Mouse (Mus musculus): ENCODE data around the gene Ipo4.

Ipo4 gene

GRCm38 (mm10) chr14:55635523-55636007, at the start of gene Ipo4:
Gene Ipo4 (minus strand): TSS chr14:55635957.
- DNase-seq (ENCODE audit: low spot score) = peak; percentile 79

- no peak for DNase-seq (ENCODE audit: low spot score)
These were observed 46.3 kb upstream of the Ipo4 start for GRCm38 (mm10) chr14:55682118-55682493.

DNA sequence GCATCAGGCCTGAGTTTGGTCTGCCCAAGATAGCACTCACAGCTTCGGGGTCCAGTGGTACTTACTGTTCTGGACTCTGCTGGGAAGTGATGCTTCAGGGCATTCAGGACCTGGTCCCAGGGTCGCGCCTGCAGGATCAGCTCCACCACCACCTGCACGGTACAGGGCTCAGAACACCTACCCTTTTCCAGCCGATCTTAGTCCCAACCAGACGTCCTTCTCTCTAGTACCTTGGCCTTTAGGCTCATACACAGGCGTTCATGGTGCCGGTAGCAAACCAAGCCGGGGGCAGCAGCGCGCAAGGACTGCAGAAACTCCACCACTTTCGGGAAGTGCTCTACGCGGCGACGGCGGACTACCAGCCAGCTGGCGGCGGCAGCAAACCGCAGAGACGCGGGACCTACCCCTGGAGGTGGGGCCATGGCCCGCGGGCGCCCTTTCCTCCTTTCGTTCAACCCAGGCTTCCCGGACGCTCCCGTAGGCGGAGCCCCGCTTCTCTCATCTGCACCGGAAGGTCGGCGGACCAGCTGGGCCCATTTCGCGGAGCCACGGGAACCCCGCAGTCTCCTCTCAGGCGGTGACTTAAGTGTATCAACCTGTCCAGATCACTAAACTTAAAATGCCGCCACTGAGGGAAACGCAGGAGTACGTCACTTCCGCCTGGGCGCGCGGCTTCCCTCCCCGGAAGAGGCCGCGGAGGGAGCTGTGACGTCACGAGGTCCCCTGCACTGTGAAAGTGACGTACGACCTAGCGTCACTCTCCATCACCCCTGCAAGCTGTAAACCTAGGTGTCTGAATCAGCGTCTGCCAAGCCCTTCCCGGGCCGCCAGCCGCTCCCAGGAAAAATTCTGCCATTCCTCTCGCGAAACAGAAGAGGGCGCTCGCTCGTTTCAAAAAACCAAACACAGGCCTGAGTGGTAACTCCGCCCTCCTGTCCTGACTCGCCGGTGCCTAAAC, 45.7 kb upstream of the Ipo4 start, which contains the start of gene Tinf2:
TSS of gene Tinf2 (minus strand) at position 661 of the 958 bp plus-strand sequence.
- peak; percentile 90 for DNase-seq (ENCODE audit: low spot score)

GRCm38 (mm10) chr14:55677615-55678014, 41.9 kb upstream of the Ipo4 start:
- no peak for DNase-seq (ENCODE audit: low spot score)

DNA sequence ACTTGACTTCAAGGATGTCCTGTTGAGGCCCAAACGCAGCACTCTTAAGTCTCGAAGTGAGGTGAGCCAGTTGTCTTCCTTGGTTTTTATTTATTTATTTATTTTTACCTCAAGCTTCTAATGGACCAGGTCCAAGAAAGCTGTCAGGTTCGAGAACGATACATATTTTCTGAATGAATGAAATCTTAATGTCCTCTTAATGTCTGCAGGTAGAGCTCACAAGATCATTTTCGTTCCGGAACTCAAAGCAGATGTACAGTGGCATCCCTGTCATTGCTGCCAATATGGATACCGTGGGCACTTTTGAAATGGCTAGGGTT, 36.9 kb upstream of the Ipo4 start:
- no peak for DNase-seq (ENCODE audit: low spot score)

DNA sequence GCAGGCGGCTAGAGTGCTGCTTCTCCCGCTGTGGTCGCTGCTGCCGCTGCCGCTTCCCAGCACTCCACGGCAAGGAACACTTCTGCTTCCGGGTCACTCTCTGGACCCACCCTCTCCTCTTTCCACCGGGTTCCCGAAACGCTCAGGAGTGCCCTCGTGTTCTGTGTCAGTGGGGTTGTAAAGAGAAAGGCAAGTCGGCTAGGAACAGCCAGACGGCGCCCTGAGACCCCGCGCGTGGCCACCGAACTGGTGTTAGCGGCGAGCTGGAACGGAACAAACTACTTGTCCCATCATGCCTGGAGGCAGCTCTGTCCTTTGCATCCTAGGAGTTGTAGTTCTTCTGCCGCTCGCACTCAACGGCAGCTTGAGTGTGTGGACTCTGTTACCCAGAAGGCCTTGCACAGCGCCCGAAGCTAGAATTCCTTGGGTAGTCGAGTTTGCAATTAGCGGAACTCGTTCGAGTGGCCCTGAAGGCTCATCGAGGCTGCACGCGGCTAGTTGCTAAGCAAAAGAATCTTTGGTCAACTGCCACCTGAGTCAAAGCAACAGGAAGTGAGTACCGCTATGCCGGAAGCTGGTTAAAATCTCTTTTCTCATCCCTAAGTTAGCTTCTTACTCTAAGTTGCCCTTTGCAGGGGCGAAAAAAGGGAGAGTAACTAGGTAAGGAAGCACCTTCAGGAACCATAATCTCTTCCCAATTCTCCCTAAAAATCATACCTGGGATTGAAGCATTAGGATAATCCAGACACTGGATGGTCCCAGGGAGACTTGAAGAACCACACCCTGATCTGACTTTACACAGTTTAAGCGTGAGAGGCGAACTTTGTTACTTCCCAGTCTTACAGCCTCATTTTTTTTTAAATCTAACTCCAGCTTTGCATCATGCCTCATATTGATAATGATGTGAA, 36.3 kb upstream of the Ipo4 start, which contains the start of the genes Gmpr2 and Nedd8:
TSS of gene Gmpr2 (plus strand) at position 109 of the 908 bp plus-strand sequence.
TSS of gene Nedd8 (minus strand) at position 292 of the 908 bp plus-strand sequence.
- peak; percentile 92 for DNase-seq (ENCODE audit: low spot score)

DNA sequence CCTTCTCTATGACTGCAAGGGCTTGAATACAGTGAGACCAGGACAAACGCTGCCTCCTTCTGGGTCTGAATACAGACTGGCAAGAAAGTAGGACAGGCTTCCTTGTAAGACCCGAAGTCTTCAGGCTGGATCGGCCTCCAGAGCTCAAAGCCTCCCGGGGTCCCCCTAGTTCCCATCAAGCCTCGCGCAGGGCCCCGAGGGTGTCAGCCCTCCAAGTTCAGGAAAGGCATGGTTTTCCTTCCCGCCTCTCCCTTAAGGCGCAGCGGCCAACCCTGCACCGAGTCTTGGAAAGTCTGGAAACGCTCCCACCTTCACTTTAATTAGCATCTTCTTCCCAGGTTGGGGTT, 35.7 kb upstream of the Ipo4 start:
- DNase-seq (ENCODE audit: low spot score) = peak; percentile 10

DNA sequence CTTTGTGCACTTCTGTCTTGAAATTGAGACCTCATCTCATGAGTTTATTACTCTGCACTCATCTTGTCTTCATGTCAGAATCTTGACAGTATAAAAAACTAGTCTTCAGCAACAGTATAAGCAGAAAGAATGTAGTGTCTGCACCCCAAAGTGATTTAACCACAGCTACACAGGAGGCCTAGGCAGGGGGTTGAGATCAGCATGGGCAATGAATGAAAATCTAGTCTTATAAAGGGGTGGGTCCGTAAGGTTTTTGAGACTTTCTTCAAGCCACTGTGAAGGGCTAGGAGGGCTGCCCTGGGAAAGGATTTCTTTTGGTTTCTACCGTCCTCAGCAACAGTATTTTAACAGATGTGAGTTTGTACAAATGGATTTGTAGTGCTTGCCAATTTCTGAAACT, 24.9 kb upstream of the Ipo4 start:
- DNase-seq (ENCODE audit: low spot score) = no peak

DNA sequence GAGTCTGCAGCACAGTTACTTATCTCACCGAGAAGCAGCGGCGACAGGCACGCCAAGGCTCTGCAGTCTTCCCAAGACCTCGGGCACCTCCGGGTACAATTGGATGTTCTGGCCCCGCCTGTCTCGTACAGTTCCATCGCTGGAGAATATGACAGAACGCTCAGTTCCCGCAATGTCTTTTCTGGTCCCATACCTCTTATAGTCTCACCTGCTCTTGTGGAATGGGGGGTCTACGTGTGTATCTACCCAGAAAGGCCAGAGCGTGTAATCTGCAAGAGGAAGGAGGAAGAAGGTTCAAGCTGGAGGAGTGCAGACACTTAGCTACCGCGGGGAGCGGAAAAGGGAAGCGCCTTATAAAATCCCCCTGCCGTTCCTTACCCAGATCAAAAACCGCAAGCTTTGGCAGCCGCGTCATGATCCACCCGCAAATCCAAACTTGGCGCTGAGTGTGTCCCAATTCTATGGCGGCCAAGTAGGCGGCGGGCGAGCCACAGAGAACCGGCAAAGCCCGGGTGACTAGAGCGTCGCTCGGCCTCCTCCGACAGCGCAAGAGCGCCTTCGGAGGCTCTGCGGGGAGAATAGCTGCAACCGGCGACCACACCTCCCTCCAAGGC, 24.3 kb upstream of the Ipo4 start, which contains the start of gene Mdp1:
TSS of gene Mdp1 (minus strand) at position 549 of the 614 bp plus-strand sequence.
- DNase-seq (ENCODE audit: low spot score) = peak; percentile 66

- DNase-seq (ENCODE audit: low spot score) = peak; percentile 25
These were observed 22.3 kb upstream of the Ipo4 start for GRCm38 (mm10) chr14:55658011-55658410.

DNA sequence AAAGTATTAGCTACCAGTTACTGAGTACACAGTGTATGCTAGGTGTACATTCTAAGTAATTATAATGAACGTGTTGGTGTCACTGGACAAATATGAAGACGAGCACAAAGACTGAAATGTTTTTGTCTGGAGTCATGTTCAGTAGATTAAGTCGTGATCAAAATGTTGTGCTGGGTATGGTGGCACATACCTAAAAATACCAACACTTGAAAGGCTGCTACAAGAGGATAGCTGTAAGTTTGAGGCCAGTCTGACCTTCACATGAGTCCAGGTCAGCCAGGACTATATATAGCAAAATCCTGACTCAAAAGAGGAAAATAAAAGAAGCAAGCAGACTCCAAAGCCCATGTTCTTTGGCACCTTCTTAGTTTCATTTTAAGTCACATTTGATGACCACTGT, 21.2 kb upstream of the Ipo4 start:
- DNase-seq (ENCODE audit: low spot score) = no peak

- DNase-seq (ENCODE audit: low spot score) = no peak
These were observed 15.8 kb upstream of the Ipo4 start for GRCm38 (mm10) chr14:55651528-55651927.

GRCm38 (mm10) chr14:55649884-55650283, 14.1 kb upstream of the Ipo4 start, which contains the start of gene Tssk4:
Gene Tssk4 (plus strand): TSS chr14:55650184.
- no peak for DNase-seq (ENCODE audit: low spot score)

- DNase-seq (ENCODE audit: low spot score) = no peak
These were observed 8.6 kb upstream of the Ipo4 start for GRCm38 (mm10) chr14:55644261-55644888.

DNA sequence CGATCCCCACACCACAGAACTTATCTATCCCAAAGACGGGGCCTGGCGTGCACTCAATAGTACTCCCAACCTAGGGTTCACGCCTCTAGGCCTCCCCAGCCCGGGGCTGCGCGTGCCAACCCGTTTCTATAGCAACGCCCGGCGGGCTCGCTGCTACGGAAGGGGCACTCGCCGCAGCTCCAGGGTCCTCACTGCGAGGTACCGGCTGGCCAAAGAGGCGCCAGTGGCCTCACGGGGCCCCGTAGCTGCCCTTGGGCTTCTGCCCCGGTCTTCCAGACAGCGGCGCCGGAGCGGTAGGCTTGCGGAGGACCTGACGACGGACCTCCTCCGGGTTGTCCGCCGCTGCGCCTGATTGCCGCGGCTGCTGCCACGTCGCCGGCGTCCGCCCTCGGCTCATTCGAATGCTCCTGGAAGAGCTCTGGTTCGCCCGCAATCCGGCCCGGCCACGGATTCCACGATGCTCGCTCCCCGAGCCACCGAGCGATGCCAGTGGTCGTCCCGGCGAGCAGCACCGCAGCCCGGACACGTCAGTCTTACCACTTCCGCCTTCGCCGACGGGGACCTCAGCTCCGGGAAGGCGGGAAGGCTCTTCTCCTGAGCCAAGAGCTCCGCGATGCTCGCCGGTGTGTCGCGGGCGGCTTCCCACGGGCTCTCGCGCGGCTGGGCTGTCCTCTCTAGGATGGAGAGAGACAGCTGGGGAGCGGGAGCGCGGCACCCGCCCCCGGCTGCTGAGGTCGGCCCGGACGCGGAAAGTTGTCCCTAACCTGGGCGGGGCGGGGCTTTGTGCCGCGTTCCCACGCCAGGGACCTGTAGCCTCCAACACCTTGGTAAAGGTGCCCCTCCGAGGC, 7.5 kb upstream of the Ipo4 start, which contains the start of gene Tm9sf1:
TSS of gene Tm9sf1 (minus strand) at position 747 of the 848 bp plus-strand sequence.
- DNase-seq (ENCODE audit: low spot score) = peak; percentile 74

DNA sequence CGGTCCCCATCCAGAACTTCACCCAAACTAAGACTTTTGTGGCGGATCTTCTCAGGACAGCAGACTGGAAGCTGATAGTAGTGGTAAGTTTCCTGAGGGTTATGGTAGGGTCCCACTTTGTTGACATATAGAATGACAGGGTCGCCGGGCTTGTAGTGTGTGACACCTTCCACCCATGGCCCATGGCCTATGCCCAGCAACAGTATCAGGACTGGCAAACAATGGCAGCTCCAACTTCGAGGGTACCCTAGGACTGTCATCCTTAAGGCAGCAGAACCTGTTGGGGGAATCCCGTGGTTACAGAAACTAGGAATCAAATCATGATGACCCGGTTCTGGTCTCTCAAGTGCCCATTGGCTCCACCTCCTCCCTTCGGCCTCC, 6.9 kb upstream of the Ipo4 start:
- DNase-seq (ENCODE audit: low spot score) = no peak

- no peak for DNase-seq (ENCODE audit: low spot score)
These were observed 5.5 kb upstream of the Ipo4 start for GRCm38 (mm10) chr14:55641291-55641690.

DNA sequence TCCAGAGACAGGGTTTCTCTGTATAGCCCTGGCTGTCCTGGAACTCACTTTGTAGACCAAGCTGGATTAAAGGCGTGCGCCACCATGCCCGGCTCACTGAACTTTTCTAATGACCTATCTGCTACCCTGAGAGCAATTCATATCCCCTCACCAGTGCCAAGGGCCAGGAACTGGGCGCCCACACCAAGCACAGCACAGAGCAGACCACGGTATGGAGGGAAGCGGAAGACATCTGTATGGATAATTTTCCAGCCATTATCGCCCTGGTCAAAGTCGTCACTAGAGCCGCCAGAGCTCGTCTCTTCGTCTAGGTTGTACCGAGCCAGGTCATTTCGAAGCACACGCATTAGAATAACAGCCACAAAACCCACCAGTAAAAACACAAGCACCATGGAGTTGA, 5.1 kb upstream of the Ipo4 start:
- no peak for DNase-seq (ENCODE audit: low spot score)

GRCm38 (mm10) chr14:55637795-55638194, 2.0 kb upstream of the Ipo4 start, which contains the start of gene Gm49378:
Gene Gm49378 (minus strand): TSS chr14:55637895.
- no peak for DNase-seq (ENCODE audit: low spot score)

DNA sequence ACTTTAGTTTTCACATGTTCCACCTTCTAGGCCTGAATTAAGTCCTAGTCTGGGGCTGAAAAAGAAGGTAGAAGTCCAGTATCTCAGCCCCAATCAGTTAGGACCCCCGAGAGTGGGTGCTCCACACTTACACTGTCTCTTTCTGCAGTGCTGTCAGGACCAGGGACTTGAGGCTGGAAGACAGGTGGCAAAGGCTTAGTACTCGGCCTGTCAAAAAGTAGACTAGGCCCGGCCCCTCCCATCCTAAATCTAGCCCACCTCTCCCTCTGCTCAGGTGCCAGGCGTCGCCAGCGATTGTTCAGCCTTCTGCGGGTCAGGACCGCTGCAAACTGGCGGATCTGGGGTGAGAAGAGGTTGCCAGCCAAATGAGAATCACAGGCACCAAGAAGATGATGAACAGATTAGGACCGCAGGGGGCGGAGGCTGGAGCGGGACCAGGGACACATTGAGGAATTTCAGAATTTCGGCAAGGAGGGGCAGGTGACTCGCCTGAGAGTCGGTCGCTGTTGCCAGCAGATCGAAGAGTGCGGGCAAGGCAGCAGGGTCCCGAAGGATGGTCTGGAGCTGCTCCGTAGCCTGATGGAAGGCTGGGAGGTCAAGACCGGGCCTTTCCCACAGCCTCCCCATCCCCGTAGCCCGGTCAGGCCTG, 759 bp downstream of the Ipo4 start:
- no peak for DNase-seq (ENCODE audit: low spot score)

Measured in ovary, adult 18-20 months (tissue).